Mouse (Mus musculus) kidney, embryonic 14.5 days (tissue): Measurements from ENCODE around the gene Ms4a10. TPM values are rescaled to one million over a fixed set of nuclear protein-coding genes. Genes with fewer than 3 reads are reported as not detected.

Source experiments
- ATAC-seq: fragments of 200-750 bp; cut with Nextera tagmentation; 2 replicates; pipeline ENCODE4 v1.8.0; 2017; ENCODE audit warnings: moderate number of reproducible peaks, mild to moderate bottlenecking, moderate TSS enrichment, moderate library complexity; ENCODE audit not compliant: low FRiP score, low TSS enrichment
- H3K27ac ChIP-seq: fragments of 300-500 bp; sonication (generic); 2 replicates; pipeline ENCODE4 v1.5.1; 2014; ENCODE audit warnings: low read depth, mild to moderate bottlenecking, low read length, moderate library complexity, mixed read lengths
- H3K27me3 ChIP-seq: fragments of 300-500 bp; sonication (generic); 2 replicates; pipeline ENCODE4 v1.6.1; 2014; ENCODE audit warnings: mild to moderate bottlenecking, low read length; ENCODE audit not compliant: control insufficient read depth, insufficient read depth
- H3K36me3 ChIP-seq: fragments of 300-500 bp; sonication (generic); 2 replicates; pipeline ENCODE4 v1.6.1; 2014; ENCODE audit warnings: low read length, mixed read lengths; ENCODE audit not compliant: control insufficient read depth, insufficient read depth
- H3K4me1 ChIP-seq: fragments of 300-500 bp; sonication (generic); 2 replicates; pipeline ENCODE4 v1.6.1; 2014; ENCODE audit warnings: low read length, mixed read lengths; ENCODE audit not compliant: control insufficient read depth, insufficient read depth
- H3K4me2 ChIP-seq: fragments of 300-500 bp; sonication (generic); replicated peaks from 2 replicates; pipeline ENCODE4 v1.6.1; 2014; ENCODE audit warnings: low read depth, mild to moderate bottlenecking, low read length
- H3K4me3 ChIP-seq: fragments of 300-500 bp; sonication (generic); 2 replicates; pipeline ENCODE4 v1.5.1; 2014; ENCODE audit warnings: mild to moderate bottlenecking, low read length
- H3K9ac ChIP-seq: fragments of 300-500 bp; sonication (generic); 2 replicates; pipeline ENCODE4 v1.6.1; 2014; ENCODE audit warnings: low read depth, mild to moderate bottlenecking, low read length, moderate library complexity
- H3K9me3 ChIP-seq: fragments of 300-500 bp; sonication (generic); 2 replicates; pipeline ENCODE4 v1.6.1; 2016; ENCODE audit warnings: low read length; ENCODE audit not compliant: control insufficient read depth
- WGBS: fragments of 180-500 bp; shearing (Covaris S2); extraction: QIAGEN DNeasy Blood & Tissue Kit; methylation state at CpG from one replicate; pipeline ENCODE4 v1.1.7; 2014; 5-methylcytosine and 5-hydroxymethylcytosine counted together
- polyA plus RNA-seq: library from polyadenylated mRNA; unstranded; fragments of >200 nt; fragmentation: Nextera tagmentation; extraction: Ambion mirVana; gene quantifications from 2 replicates; pipeline ENCODE4 v1.2.1, GENCODE M21; 2014

Gene Ms4a10
- polyA plus RNA-seq = not detected in 2 replicates

- Histone ChIP-seq H3K36me3 (no peaks in the 10 kb centered on the region), H3K4me1 (0 out of 2 replicates have a peak, but pooled peaks cover 3% of the 10 kb centered on the region), H3K27me3 (no peaks in the 10 kb centered on the region), H3K9me3 (peaks cover 4% of the 10 kb centered on the region; the same call in 1 of the 2 replicates), H3K9ac (no peak within 1 kb of the TSS), H3K4me3 (no peak within 1 kb of the TSS), H3K27ac (peak within 1 kb of the TSS; percentile 18; the same call in 1 of the 2 replicates), H3K4me2 (no peak within 1 kb of the TSS)
- WGBS = 18% methylated on average over 4 of the region's 4 CpGs
- peak; percentile 50 for ATAC-seq
Observed at GRCm38 (mm10) chr19:10974238-10974865, at the start of gene Ms4a10. Gene Ms4a10 (minus strand): TSS chr19:10974670.

GRCm38 (mm10) chr19:11022382-11022781 is 47.9 kb upstream of the Ms4a10 start:
- no peak overlapping the region for H3K4me3 ChIP-seq
- no peak overlapping the region for H3K9ac ChIP-seq
- no peaks in the 10 kb centered on the region for H3K27me3 ChIP-seq
- H3K4me2 ChIP-seq = no peak overlapping the region
- H3K9me3 ChIP-seq = no peaks in the 10 kb centered on the region
- no peaks in the 10 kb centered on the region for H3K36me3 ChIP-seq
- ATAC-seq = no peak
- H3K27ac ChIP-seq = no peak overlapping the region
- H3K4me1 ChIP-seq = no peaks in the 10 kb centered on the region

DNA sequence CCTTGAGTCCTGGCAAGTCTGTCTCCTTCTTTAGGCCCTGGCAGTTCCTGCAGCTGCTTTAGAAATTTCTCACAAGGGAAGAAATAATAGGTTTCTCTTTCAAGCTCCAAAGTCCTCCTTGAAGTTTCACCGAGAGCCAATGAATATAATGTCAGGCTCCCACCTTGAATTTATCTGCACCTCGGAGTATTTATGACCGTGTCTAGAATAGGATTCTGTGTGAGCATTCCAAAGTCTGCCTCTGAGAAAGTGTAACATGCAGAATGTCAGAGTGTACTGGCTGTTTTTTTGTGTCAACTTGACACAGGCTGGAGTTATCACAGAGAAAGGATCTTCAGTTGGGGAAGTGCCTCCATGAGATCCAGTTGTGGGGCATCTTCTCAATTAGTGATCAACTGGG is 43.4 kb upstream of the Ms4a10 start, which contains the start of gene Ms4a18:
Ms4a18 (minus strand) TSS at position 141 of the 400 bp plus-strand sequence.
- WGBS = 69% methylated on average over 3 of the region's 3 CpGs
- no peak within 1 kb of the TSS for H3K27ac ChIP-seq
- H3K9me3 ChIP-seq = no peaks in the 10 kb centered on the region
- H3K27me3 ChIP-seq = no peaks in the 10 kb centered on the region
- ATAC-seq = no peak
- no peak within 1 kb of the TSS for H3K4me2 ChIP-seq
- H3K9ac ChIP-seq = no peak within 1 kb of the TSS
- no peak within 1 kb of the TSS for H3K4me3 ChIP-seq
- no peaks in the 10 kb centered on the region for H3K4me1 ChIP-seq
- H3K36me3 ChIP-seq = no peaks in the 10 kb centered on the region

GRCm38 (mm10) chr19:11017251-11017650 is 42.8 kb upstream of the Ms4a10 start:
- Histone ChIP-seq H3K27me3 (no peaks in the 10 kb centered on the region), H3K4me2 (no peak overlapping the region), H3K9me3 (no peaks in the 10 kb centered on the region), H3K4me1 (no peaks in the 10 kb centered on the region), H3K4me3 (no peak overlapping the region), H3K27ac (no peak overlapping the region), H3K36me3 (no peaks in the 10 kb centered on the region), H3K9ac (no peak overlapping the region)
- 73% methylated on average over 2 of the region's 2 CpGs for WGBS
- ATAC-seq = no peak

DNA sequence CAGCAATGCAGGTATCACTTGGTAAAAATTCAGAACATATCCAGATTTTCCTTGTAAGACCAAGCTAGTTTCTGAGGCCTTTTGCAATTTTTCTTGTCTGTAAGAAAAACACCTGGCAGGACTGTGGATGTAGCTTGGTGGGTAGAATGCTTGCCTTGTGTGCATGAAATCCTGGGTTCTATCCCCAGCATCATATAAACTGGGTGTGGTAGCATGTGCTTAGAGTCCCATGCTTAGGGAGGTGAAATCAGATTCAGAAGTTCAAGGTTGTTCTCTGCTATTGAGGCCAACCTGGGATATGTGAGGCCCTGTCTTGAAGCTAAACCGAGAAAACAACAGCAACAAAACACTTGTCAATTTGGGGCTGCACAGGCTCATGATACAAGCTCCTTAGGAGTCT is 41.5 kb upstream of the Ms4a10 start:
- Histone ChIP-seq H3K27me3 (no peaks in the 10 kb centered on the region), H3K4me2 (no peak overlapping the region), H3K36me3 (no peaks in the 10 kb centered on the region), H3K4me1 (no peaks in the 10 kb centered on the region), H3K27ac (no peak overlapping the region), H3K9ac (no peak overlapping the region), H3K9me3 (no peaks in the 10 kb centered on the region), H3K4me3 (no peak overlapping the region)
- WGBS = 85% methylated on average over 1 of the region's 1 CpGs
- no peak for ATAC-seq

- Histone ChIP-seq H3K4me3 (no peak overlapping the region), H3K9me3 (no peaks in the 10 kb centered on the region), H3K4me2 (no peak overlapping the region), H3K27ac (no peak overlapping the region), H3K4me1 (no peaks in the 10 kb centered on the region), H3K9ac (no peak overlapping the region), H3K36me3 (no peaks in the 10 kb centered on the region), H3K27me3 (no peaks in the 10 kb centered on the region)
- no peak for ATAC-seq
Observed at GRCm38 (mm10) chr19:11015468-11015867, 41.0 kb upstream of the Ms4a10 start.

DNA sequence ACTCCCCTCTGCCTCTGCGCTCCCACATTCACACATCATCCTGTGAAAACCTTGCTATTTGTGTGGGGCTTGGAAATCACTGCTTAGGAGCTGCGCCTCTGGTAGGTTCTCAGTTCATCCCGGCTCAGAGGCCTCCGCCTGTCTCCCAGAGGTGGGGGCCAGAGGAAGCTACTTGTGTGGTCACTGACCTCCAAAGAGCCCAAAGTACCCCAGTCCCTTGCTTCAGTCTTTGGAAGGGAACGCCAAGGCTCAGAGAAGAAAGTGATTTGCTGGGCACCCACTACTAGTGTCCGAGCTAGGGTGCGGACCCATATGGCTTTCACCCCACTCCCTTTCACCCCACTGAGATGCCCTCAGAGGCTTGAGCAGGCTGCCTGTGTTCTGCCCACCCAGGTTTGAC is 18.7 kb upstream of the Ms4a10 start, which contains the start of gene Ms4a15:
Ms4a15 (minus strand) TSS at position 101 of the 400 bp plus-strand sequence.
- ATAC-seq = no peak
- H3K4me3 ChIP-seq = no peak within 1 kb of the TSS
- H3K9ac ChIP-seq = no peak within 1 kb of the TSS
- H3K36me3 ChIP-seq = no peaks in the 10 kb centered on the region
- no peak within 1 kb of the TSS for H3K4me2 ChIP-seq
- H3K27me3 ChIP-seq = no peaks in the 10 kb centered on the region
- no peak within 1 kb of the TSS for H3K27ac ChIP-seq
- 88% methylated on average over 7 of the region's 7 CpGs for WGBS
- no peaks in the 10 kb centered on the region for H3K9me3 ChIP-seq
- no peaks in the 10 kb centered on the region for H3K4me1 ChIP-seq

DNA sequence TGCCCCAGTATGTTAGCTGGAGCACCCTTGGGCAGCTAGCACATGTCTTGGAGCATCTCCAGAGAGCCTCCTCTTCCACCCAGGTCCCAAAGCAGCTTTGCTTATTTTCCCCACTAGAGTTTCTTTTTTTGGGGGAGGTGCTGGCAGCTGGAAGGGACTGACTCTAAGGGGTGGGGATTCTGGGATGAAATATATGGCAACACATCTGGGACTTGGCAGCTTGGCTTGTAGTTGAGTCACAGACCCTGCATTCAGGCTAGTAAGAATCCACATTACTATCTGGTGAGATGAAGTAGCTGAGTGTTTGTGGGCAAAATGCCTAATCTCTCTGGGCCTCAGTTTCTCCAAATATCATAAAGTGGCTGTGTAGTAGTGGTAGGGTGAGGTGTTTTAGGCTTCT is 17.4 kb upstream of the Ms4a10 start:
- H3K9ac ChIP-seq = no peak overlapping the region

DNA sequence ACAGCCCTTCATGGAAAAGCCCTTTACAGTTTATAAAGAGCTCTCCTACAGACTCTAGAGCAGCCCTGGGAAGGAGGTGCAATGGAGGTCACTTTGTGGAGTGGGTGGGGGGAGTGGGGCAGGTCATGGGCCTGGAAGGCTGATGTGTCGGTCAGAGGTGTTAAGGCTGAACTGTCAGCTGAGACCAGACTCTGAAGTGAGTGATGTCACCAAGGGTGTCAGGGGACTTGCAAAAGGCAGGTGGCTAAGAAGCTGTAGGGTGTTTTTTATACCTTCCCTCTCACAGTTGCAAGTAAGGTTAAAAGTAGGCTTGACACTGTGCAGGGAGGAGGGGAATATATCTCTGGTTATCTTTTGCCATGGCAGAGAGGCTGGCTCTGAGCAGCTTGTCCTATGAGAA is 16.3 kb upstream of the Ms4a10 start:
- no peaks in the 10 kb centered on the region for H3K27me3 ChIP-seq
- no peak overlapping the region for H3K9ac ChIP-seq
- WGBS = 23% methylated on average over 1 of the region's 1 CpGs
- H3K9me3 ChIP-seq = no peaks in the 10 kb centered on the region
- H3K36me3 ChIP-seq = no peaks in the 10 kb centered on the region
- ATAC-seq = no peak
- H3K4me2 ChIP-seq = no peak overlapping the region
- no peak overlapping the region for H3K4me3 ChIP-seq
- no peak overlapping the region for H3K27ac ChIP-seq
- no peaks in the 10 kb centered on the region for H3K4me1 ChIP-seq

More for the DNA sequence above, 17.4 kb upstream of the Ms4a10 start:
- H3K27me3 ChIP-seq = no peaks in the 10 kb centered on the region
- H3K4me1 ChIP-seq = no peaks in the 10 kb centered on the region
- no peak overlapping the region for H3K4me2 ChIP-seq
- no peak for ATAC-seq
- H3K9me3 ChIP-seq = no peaks in the 10 kb centered on the region
- no peak overlapping the region for H3K4me3 ChIP-seq
- no peak overlapping the region for H3K27ac ChIP-seq
- no peaks in the 10 kb centered on the region for H3K36me3 ChIP-seq
